Mouse (Mus musculus): ENCODE results near the gene Sh2d1b2. TPM values are rescaled to one million over a fixed set of nuclear protein-coding genes. Genes with fewer than 3 reads are reported as not detected.
"Not testable (repeated sequence)": the region's sequence is repeated elsewhere in the genome, so short reads cannot be mapped to it uniquely, and the experiment has no call there.

Sh2d1b2 gene
- polyA plus RNA-seq (2015; fragmentation: Nextera tagmentation; extraction: Ambion mirVana): not detected in 2 replicates

- WGBS: 85% methylated on average over 6 of the region's 6 CpGs
- not testable (repeated sequence) for H3K27ac ChIP-seq; H3K4me1 ChIP-seq; H3K4me3 ChIP-seq; H3K36me3 ChIP-seq (ENCODE audit: poor library complexity, severe bottlenecking); H3K4me2 ChIP-seq; H3K27me3 ChIP-seq; H3K9me3 ChIP-seq (replicated peaks); ATAC-seq; H3K9ac ChIP-seq
These were observed at the start of gene Sh2d1b2 for GRCm38 (mm10) chr1:170232688-170233087. Gene Sh2d1b2, plus strand, starts transcription at chr1:170232749.

- Histone ChIP-seq H3K4me1 (no peaks in the 10 kb centered on the region), H3K4me2 (no peak overlapping the region), H3K4me3 (no peak overlapping the region), H3K36me3 (ENCODE audit: poor library complexity, severe bottlenecking) (no peaks in the 10 kb centered on the region), H3K9me3 (replicated peaks) (no peaks in the 10 kb centered on the region), H3K27me3 (no peaks in the 10 kb centered on the region), H3K9ac (no peak overlapping the region), H3K27ac (no peak overlapping the region)
- ATAC-seq: no peak
- 97% methylated on average over 3 of the region's 3 CpGs for WGBS
These were observed 47.4 kb upstream of the Sh2d1b2 start for GRCm38 (mm10) chr1:170185137-170185536.

- WGBS: 88% methylated on average over 5 of the region's 5 CpGs
- no peak for ATAC-seq
- Histone ChIP-seq H3K36me3 (ENCODE audit: poor library complexity, severe bottlenecking) (no peaks in the 10 kb centered on the region), H3K9me3 (replicated peaks) (no peaks in the 10 kb centered on the region), H3K27me3 (no peaks in the 10 kb centered on the region), H3K4me3 (no peak overlapping the region), H3K9ac (no peak overlapping the region), H3K27ac (no peak overlapping the region), H3K4me1 (no peaks in the 10 kb centered on the region), H3K4me2 (no peak overlapping the region)
These were observed 46.0 kb upstream of the Sh2d1b2 start for GRCm38 (mm10) chr1:170186531-170186930.

DNA sequence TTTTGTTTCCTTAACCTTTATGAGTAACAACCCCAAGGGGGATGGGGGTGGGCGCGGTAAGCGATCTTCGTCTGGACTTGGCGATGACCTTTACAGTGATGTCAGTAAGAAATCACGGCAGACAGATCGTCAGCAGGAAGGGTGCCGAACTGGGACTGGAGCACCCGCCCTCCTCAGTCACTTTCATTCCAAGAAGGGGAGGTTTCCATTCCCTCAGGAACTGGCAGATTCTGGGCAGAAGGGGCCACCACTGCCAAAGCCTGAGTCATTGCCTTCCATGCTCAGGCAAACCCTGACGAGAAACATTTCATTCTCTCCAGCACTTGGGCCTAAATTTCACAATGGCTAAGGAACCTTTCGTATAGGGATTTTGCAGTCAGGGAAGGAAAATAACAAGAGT is 43.9 kb upstream of the Sh2d1b2 start:
- no peaks in the 10 kb centered on the region for H3K4me1 ChIP-seq
- no peaks in the 10 kb centered on the region for H3K9me3 ChIP-seq (replicated peaks)
- WGBS: 87% methylated on average over 11 of the region's 11 CpGs
- no peak for ATAC-seq
- no peak overlapping the region for H3K9ac ChIP-seq
- H3K36me3 ChIP-seq (ENCODE audit: poor library complexity, severe bottlenecking): peaks cover 12% of the 10 kb centered on the region
- no peak overlapping the region for H3K4me3 ChIP-seq
- H3K27me3 ChIP-seq: no peaks in the 10 kb centered on the region
- H3K4me2 ChIP-seq: no peak overlapping the region
- no peak overlapping the region for H3K27ac ChIP-seq

DNA sequence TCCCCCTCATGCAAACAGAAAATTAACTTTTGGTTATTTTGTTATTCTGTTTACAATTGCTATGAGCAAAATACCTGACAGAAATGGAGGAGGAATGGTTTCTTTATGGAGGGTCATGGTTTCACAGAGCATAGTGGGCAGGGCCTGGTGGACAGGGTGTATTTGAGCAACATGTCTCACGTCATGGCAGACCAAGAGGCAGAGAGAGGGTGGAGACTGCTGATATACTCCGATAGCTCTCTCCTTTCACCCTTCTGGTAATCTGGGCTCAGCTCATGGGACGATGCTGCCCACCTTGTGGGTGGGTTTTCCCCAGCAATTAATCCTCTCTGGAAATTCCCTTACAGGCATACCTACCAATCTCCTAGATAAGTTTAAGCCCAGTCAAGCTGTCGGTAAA is 42.3 kb upstream of the Sh2d1b2 start:
- H3K4me2 ChIP-seq: no peak overlapping the region
- no peak for ATAC-seq
- H3K27me3 ChIP-seq: no peaks in the 10 kb centered on the region
- 81% methylated on average over 4 of the region's 4 CpGs for WGBS
- H3K27ac ChIP-seq: no peak overlapping the region
- H3K9me3 ChIP-seq (replicated peaks): no peaks in the 10 kb centered on the region
- no peak overlapping the region for H3K4me3 ChIP-seq
- no peaks in the 10 kb centered on the region for H3K4me1 ChIP-seq
- H3K36me3 ChIP-seq (ENCODE audit: poor library complexity, severe bottlenecking): peaks cover 28% of the 10 kb centered on the region
- no peak overlapping the region for H3K9ac ChIP-seq

DNA sequence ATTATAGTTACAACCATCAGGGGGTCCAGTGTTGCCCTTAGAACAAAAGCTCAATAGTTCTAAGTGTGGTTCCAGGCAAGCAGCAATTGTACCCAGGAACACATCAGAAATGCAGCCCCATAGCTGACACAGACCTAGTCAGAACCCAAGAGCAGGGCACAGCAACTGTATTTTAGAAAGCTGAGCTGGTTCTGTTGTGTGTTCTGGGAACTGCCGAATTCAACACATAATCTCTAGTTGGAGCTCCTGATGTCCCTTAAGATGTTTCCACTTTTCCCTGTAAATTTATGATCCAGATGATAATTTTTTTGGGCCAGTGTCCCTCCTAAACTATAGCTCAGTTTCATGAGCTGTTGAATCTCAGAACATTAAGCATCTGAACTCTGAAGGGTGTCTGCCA is 40.6 kb upstream of the Sh2d1b2 start:
- H3K9ac ChIP-seq: no peak overlapping the region
- no peaks in the 10 kb centered on the region for H3K9me3 ChIP-seq (replicated peaks)
- ATAC-seq: no peak
- no peak overlapping the region for H3K4me2 ChIP-seq
- 89% methylated on average over 1 of the region's 1 CpGs for WGBS
- H3K27me3 ChIP-seq: no peaks in the 10 kb centered on the region
- no peaks in the 10 kb centered on the region for H3K4me1 ChIP-seq
- H3K27ac ChIP-seq: no peak overlapping the region
- H3K36me3 ChIP-seq (ENCODE audit: poor library complexity, severe bottlenecking): peaks cover 45% of the 10 kb centered on the region
- H3K4me3 ChIP-seq: no peak overlapping the region

- Histone ChIP-seq H3K36me3 (ENCODE audit: poor library complexity, severe bottlenecking) (peaks cover 77% of the 10 kb centered on the region), H3K9ac (no peak overlapping the region), H3K4me1 (no peaks in the 10 kb centered on the region), H3K4me3 (no peak overlapping the region), H3K9me3 (replicated peaks) (no peaks in the 10 kb centered on the region), H3K4me2 (no peak overlapping the region), H3K27me3 (no peaks in the 10 kb centered on the region), H3K27ac (no peak overlapping the region)
- no peak for ATAC-seq
- 96% methylated on average over 8 of the region's 8 CpGs for WGBS
These were observed 36.3 kb upstream of the Sh2d1b2 start for GRCm38 (mm10) chr1:170196211-170196610.

DNA sequence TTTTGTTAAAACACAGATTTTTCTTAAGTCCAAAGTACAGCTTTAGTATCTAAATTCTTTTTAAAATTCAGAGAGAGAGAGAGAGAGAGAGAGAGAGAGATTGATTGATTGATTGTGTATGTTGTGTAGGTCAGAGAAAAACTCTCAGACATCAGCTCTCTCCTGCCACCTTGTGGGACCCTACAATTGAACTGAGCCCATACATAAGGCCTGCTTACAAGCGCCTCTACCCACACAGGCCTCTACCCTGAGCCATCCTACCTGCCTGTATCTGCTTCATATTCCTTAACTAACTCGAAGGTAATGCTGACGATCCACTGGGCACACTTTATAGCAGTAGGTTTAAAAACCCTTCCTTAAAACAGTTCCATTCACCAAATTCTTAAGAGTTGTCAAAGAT is 32.2 kb upstream of the Sh2d1b2 start:
- H3K4me1 ChIP-seq: no peaks in the 10 kb centered on the region
- no peak overlapping the region for H3K4me3 ChIP-seq
- peaks cover 66% of the 10 kb centered on the region for H3K36me3 ChIP-seq (ENCODE audit: poor library complexity, severe bottlenecking)
- no peaks in the 10 kb centered on the region for H3K27me3 ChIP-seq
- 0 out of 2 replicates have a peak, but pooled peaks have one; percentile 38 for ATAC-seq
- H3K27ac ChIP-seq: no peak overlapping the region
- H3K9me3 ChIP-seq (replicated peaks): no peaks in the 10 kb centered on the region
- 75% methylated on average over 3 of the region's 3 CpGs for WGBS
- H3K4me2 ChIP-seq: no peak overlapping the region
- H3K9ac ChIP-seq: no peak overlapping the region

GRCm38 (mm10) chr1:170206395-170206794 is 26.2 kb upstream of the Sh2d1b2 start:
- ATAC-seq: no peak
- 93% methylated on average over 6 of the region's 6 CpGs for WGBS

DNA sequence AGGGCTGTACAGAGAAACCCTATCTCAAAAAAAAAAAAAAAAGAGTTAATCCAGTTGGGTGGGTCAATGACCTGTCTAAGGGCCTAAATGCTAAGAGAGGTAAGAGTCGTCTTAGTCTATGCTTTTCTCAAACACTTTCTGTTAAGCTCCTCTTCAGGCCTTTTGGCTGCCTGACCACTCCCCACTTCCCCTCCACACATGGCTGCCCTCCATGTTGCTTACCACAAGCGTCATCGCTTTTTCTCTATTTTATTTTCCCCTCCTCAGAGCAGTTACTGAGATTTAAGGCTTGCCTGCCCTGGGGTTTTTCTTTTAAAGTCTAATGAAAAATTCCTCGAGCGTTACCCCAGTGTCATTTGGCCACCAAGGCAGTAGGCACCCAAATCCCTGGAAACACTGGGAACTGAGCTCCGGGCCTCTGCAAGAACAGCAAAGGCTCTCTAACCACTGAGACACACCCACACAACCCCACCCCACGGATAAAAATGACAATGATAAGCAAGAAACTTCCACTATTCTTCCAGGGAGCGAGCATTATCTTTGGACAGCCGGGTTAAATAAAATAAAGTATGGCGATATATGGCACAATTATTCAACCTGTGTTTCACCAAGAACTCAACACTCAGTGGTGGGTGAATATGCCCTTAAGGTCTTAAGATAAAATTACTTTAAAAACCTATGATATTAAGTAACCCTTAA is 19.2 kb upstream of the Sh2d1b2 start:
- no peak for ATAC-seq
- H3K27ac ChIP-seq: no peak overlapping the region
- H3K9ac ChIP-seq: no peak overlapping the region
- H3K4me2 ChIP-seq: no peak overlapping the region; the same call in 1 of the 2 replicates
- peaks cover 30% of the 10 kb centered on the region for H3K36me3 ChIP-seq (ENCODE audit: poor library complexity, severe bottlenecking)
- 94% methylated on average over 10 of the region's 10 CpGs for WGBS
- H3K4me3 ChIP-seq: no peak overlapping the region
- H3K9me3 ChIP-seq (replicated peaks): no peaks in the 10 kb centered on the region
- peaks cover 10% of the 10 kb centered on the region for H3K27me3 ChIP-seq
- peaks cover 14% of the 10 kb centered on the region for H3K4me1 ChIP-seq

More at GRCm38 (mm10) chr1:170206395-170206794, 26.2 kb upstream of the Sh2d1b2 start:
- Histone ChIP-seq H3K9me3 (replicated peaks) (no peaks in the 10 kb centered on the region), H3K9ac (no peak overlapping the region), H3K27me3 (no peaks in the 10 kb centered on the region), H3K4me1 (no peaks in the 10 kb centered on the region), H3K27ac (no peak overlapping the region), H3K4me2 (no peak overlapping the region), H3K36me3 (ENCODE audit: poor library complexity, severe bottlenecking) (peaks cover 73% of the 10 kb centered on the region), H3K4me3 (no peak overlapping the region)

- Histone ChIP-seq H3K9me3 (replicated peaks) (no peaks in the 10 kb centered on the region), H3K4me1 (peaks cover 14% of the 10 kb centered on the region), H3K27me3 (peaks cover 10% of the 10 kb centered on the region), H3K4me3 (peak overlapping the region; percentile 83), H3K36me3 (ENCODE audit: poor library complexity, severe bottlenecking) (peaks cover 19% of the 10 kb centered on the region), H3K27ac (no peak overlapping the region), H3K4me2 (peak overlapping the region; percentile 86), H3K9ac (peak overlapping the region; percentile 92)
- 45% methylated on average over 7 of the region's 7 CpGs for WGBS
- ATAC-seq: no peak
These were observed 18.2 kb upstream of the Sh2d1b2 start for GRCm38 (mm10) chr1:170214383-170214756.

DNA sequence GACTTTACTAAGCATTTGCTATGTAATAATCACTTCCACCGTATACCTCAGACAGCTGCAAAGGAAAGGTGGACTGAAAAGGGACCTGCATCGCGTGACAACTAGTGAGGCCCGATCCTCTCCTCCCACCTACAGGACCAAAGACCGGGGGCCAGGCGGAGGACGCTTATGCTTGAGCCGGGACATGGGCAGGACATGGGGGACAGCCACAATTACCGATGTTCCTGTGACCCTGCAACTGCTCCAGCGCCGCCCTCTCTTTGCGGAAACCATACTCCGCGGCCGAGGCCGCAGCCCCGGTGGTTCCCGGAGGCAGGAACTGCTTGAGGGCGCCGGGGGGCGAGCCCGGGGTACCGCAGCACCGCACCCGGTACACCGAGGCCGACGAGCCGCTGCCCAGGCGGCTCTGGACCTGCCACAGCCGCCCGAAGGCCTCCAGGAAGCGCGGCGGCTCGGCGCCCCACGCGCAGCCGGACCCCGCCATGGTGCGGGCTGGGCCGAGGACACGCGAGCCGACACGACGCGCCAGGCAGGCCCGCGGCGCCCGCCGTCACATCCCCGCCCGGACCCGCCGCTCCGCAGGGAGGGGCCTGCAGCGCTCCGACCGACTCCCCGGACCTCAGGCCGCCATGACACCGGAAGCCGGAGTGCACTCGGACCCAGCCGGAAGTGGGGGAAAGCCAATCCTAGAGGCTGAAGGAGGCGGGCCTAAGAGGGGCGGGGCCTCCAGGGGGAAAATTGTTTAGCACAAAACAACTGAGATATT is 17.6 kb upstream of the Sh2d1b2 start, which contains the start of gene Uhmk1:
Gene Uhmk1, minus strand, starts transcription at position 641 of the 766 bp plus-strand sequence.
- ATAC-seq: peak; percentile 100
- peak within 1 kb of the TSS; percentile 86 for H3K4me2 ChIP-seq
- peak within 1 kb of the TSS; percentile 83 for H3K4me3 ChIP-seq
- under 1% methylated on average over 69 of the region's 70 CpGs for WGBS
- H3K27me3 ChIP-seq: peaks cover 10% of the 10 kb centered on the region
- H3K4me1 ChIP-seq: peaks cover 14% of the 10 kb centered on the region
- peak within 1 kb of the TSS; percentile 92 for H3K9ac ChIP-seq
- H3K36me3 ChIP-seq (ENCODE audit: poor library complexity, severe bottlenecking): peaks cover 16% of the 10 kb centered on the region
- no peaks in the 10 kb centered on the region for H3K9me3 ChIP-seq (replicated peaks)
- peak within 1 kb of the TSS; percentile 45 for H3K27ac ChIP-seq
